Mouse (Mus musculus): ENCODE results near the gene C7. TPM values are rescaled to one million over a fixed set of nuclear protein-coding genes. Genes with fewer than 3 reads are reported as not detected.
A peak's percentile ranks its signal among the peaks of the same experiment; 100 is the strongest.
"Not testable (repeated sequence)": the region's sequence is repeated elsewhere in the genome, so short reads cannot be mapped to it uniquely, and the experiment has no call there.

Gene C7
- polyA plus RNA-seq, 1 experiment from 2014 or later = 0.09 TPM

DNA sequence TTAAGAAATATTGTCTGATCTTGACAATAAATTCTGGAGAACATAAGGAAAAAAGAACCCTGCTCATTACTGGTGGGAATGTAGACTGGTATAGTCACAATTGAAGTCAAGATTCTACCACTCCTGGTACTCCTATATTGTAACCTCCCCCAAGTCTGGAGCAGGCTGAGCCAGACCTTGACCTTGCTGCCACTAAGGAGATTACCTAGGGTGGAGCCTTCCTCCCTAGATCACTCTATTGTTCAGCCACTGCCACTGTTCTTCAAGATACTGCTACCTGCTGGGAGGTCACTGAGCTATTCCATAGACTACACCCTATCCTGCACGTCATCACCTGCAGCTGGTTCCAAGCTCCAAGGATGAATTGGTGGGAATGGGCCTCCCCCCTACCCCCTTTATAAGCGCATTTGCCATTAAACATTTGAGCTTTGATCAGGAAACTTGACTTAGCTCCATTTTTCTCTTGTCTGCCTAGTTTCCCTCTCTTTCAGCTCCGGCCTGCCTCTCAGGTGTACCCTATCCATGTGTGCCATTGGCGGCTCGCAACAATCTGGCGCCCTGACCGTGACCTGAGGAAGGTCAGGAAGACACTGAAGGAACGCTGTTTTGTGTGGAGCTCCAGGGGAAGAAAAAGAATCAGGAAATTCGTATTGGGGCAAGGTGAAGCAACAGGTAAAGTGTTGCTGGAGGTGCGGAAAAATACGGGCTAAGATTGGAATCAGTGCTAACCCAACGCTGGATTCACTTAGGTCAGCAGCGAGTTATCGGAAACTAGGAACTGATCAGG is 39.9 kb downstream of the C7 start:
- 92% methylated on average over 14 of the region's 14 CpGs for WGBS
- H3K9me3 ChIP-seq (ENCODE audit: control insufficient read depth, low read length); H3K4me1 ChIP-seq (ENCODE audit: control insufficient read depth, insufficient read depth, low read length); H3K4me2 ChIP-seq (replicated peaks; ENCODE audit: low read depth, low read length); H3K4me3 ChIP-seq (ENCODE audit: low read length); H3K9ac ChIP-seq (ENCODE audit: low read depth, low read length); H3K36me3 ChIP-seq (ENCODE audit: control insufficient read depth, insufficient read depth, low read length); H3K27ac ChIP-seq (ENCODE audit: low read depth, low read length); H3K27me3 ChIP-seq (ENCODE audit: control insufficient read depth, insufficient read depth, low read length); ATAC-seq (ENCODE audit: low FRiP score, low TSS enrichment): not testable (repeated sequence)

DNA sequence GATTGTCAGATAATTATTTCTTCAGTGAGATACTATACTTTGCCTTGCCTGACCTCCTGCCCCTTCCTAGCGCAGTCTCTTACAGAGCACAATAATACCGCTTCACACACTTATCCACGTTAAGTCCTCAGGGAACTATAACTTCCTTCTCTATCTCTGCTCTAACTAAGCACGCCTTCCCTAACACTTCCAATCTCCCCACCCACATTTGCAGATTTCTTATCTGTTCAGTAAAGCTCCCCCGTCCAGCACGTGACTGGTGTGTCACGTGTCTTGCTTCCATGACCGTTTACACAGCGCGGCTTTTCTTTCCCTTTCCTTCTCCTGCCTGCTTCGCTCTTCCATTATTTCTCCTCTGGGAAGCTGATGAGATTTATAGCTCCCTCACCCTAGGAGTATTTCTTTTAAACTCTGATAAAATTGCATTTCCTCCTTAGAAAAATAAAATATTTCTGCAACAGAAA is 53.9 kb downstream of the C7 start:
- no peak overlapping the region for H3K9ac ChIP-seq (ENCODE audit: low read depth, low read length)
- no peaks in the 10 kb centered on the region for H3K9me3 ChIP-seq (ENCODE audit: control insufficient read depth, low read length)
- peak overlapping the region; percentile 21; the same call in 1 of the 2 replicates for H3K4me2 ChIP-seq (replicated peaks; ENCODE audit: low read depth, low read length)
- H3K27me3 ChIP-seq (ENCODE audit: control insufficient read depth, insufficient read depth, low read length) = no peaks in the 10 kb centered on the region
- peak overlapping the region; percentile 8; the same call in 1 of the 2 replicates for H3K4me3 ChIP-seq (ENCODE audit: low read length)
- WGBS = 40% methylated on average over 11 of the region's 11 CpGs
- ATAC-seq (ENCODE audit: low FRiP score, low TSS enrichment) = peak; percentile 89
- no peaks in the 10 kb centered on the region for H3K36me3 ChIP-seq (ENCODE audit: control insufficient read depth, insufficient read depth, low read length)
- H3K27ac ChIP-seq (ENCODE audit: low read depth, low read length) = no peak overlapping the region
- no peaks in the 10 kb centered on the region for H3K4me1 ChIP-seq (ENCODE audit: control insufficient read depth, insufficient read depth, low read length)

DNA sequence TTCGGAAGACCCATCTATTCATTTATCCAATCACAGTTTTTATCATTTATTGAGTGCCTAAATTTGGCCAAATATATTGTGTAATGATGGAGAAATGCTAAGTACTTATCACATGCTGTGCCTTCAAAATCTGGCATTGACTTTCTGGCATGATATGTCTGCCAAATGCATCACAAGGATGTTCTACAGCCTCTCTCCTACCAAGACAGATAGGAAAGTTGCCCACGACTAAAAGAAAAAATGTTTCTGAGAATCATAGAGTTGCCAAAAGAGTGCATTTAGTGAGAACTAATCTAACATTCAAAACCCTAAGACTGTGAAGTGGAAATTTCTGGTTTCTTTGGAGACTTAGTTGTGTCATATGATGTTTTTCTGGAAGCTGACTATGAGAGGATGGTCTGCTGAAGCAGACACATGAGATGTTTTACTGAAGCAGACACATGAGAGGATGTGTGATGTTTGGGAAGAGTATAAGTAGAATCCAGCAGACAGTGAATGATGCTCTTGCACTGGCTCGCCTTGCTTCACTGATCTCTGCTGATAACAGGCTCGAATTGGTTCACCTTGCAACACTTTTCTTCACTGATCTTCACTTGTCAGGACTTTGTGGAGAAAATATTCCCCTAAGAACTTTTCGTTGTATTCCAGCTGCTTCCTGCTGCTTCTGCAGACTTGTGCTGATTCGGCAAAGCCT is 59.9 kb downstream of the C7 start:
- no peak overlapping the region for H3K9ac ChIP-seq (ENCODE audit: low read depth, low read length)
- H3K9me3 ChIP-seq (ENCODE audit: control insufficient read depth, low read length) = no peaks in the 10 kb centered on the region
- WGBS = 76% methylated on average over 6 of the region's 6 CpGs
- ATAC-seq (ENCODE audit: low FRiP score, low TSS enrichment) = no peak
- H3K4me2 ChIP-seq (replicated peaks; ENCODE audit: low read depth, low read length) = no peak overlapping the region
- no peaks in the 10 kb centered on the region for H3K36me3 ChIP-seq (ENCODE audit: control insufficient read depth, insufficient read depth, low read length)
- no peaks in the 10 kb centered on the region for H3K4me1 ChIP-seq (ENCODE audit: control insufficient read depth, insufficient read depth, low read length)
- no peak overlapping the region for H3K4me3 ChIP-seq (ENCODE audit: low read length)
- no peak overlapping the region for H3K27ac ChIP-seq (ENCODE audit: low read depth, low read length)
- no peaks in the 10 kb centered on the region for H3K27me3 ChIP-seq (ENCODE audit: control insufficient read depth, insufficient read depth, low read length)

DNA sequence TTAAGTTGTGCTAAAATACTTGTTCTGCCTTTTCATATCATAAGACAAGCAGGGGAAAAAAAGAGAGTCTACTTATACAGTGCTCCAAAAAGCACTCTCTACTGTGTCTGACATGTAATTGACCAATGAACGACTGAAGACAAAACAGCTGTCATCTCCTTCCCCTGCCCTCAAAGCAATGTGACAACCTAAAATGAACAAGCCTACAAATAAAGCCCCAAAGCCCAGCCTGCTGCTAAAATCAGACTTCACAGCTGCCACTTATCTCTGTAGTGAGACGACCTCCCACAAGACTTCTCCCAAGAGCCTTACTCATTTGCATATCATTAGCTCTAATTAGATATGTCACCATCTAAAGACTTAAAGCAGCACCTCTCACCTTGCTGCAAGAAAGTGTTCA is 60.6 kb downstream of the C7 start:
- no peak overlapping the region for H3K9ac ChIP-seq (ENCODE audit: low read depth, low read length)
- H3K4me2 ChIP-seq (replicated peaks; ENCODE audit: low read depth, low read length) = no peak overlapping the region
- no peaks in the 10 kb centered on the region for H3K27me3 ChIP-seq (ENCODE audit: control insufficient read depth, insufficient read depth, low read length)
- H3K4me3 ChIP-seq (ENCODE audit: low read length) = no peak overlapping the region
- H3K9me3 ChIP-seq (ENCODE audit: control insufficient read depth, low read length) = no peaks in the 10 kb centered on the region
- H3K36me3 ChIP-seq (ENCODE audit: control insufficient read depth, insufficient read depth, low read length) = no peaks in the 10 kb centered on the region
- 55% methylated on average over 2 of the region's 2 CpGs for WGBS
- no peak overlapping the region for H3K27ac ChIP-seq (ENCODE audit: low read depth, low read length)
- ATAC-seq (ENCODE audit: low FRiP score, low TSS enrichment) = no peak
- H3K4me1 ChIP-seq (ENCODE audit: control insufficient read depth, insufficient read depth, low read length) = no peaks in the 10 kb centered on the region

DNA sequence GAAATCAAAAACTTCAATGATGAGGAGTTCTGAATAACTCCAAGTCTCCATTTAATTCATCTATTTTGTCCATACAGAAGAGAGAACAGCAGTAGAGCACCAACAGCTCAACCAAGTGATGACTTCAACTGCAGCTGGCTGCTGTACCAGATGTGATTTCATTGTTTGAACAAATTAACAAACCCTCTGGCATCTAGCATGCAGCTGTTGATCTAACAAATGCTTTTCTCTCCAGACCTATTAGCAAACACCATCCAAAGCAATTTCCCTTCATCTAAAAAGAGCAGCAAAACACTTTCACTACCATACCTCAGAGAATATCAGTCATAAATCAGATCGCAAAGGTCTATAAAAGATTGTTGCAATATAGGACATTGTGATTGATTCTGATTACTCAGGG is 90.2 kb downstream of the C7 start:
- Histone ChIP-seq H3K9me3 (ENCODE audit: control insufficient read depth, low read length) (no peaks in the 10 kb centered on the region), H3K36me3 (ENCODE audit: control insufficient read depth, insufficient read depth, low read length) (no peaks in the 10 kb centered on the region), H3K4me1 (ENCODE audit: control insufficient read depth, insufficient read depth, low read length) (no peaks in the 10 kb centered on the region), H3K27ac (ENCODE audit: low read depth, low read length) (no peak overlapping the region), H3K4me3 (ENCODE audit: low read length) (no peak overlapping the region), H3K27me3 (ENCODE audit: control insufficient read depth, insufficient read depth, low read length) (no peaks in the 10 kb centered on the region), H3K9ac (ENCODE audit: low read depth, low read length) (no peak overlapping the region), H3K4me2 (replicated peaks; ENCODE audit: low read depth, low read length) (no peak overlapping the region)
- WGBS = 87% methylated on average over 1 of the region's 1 CpGs
- no peak for ATAC-seq (ENCODE audit: low FRiP score, low TSS enrichment)

Other genes starting within 250 kb of the C7 start
- not detected in 2 replicates for gene Mroh2b, start 165.0 kb downstream of the C7 start, polyA plus RNA-seq (2014; fragmentation: Nextera tagmentation; extraction: Ambion mirVana)
- gene Card6, start 44.8 kb upstream of the C7 start, polyA plus RNA-seq (2014; fragmentation: Nextera tagmentation; extraction: Ambion mirVana) = 1.3 and 1.7 TPM in 2 replicates
- gene Rpl37, start 52.9 kb upstream of the C7 start, polyA plus RNA-seq (2014; fragmentation: Nextera tagmentation; extraction: Ambion mirVana) = 702 and 990 TPM in 2 replicates
- 19.6 and 26.1 TPM in 2 replicates for gene Prkaa1, start 80.1 kb upstream of the C7 start, polyA plus RNA-seq (2014; fragmentation: Nextera tagmentation; extraction: Ambion mirVana)
- 49.8 and 50.3 TPM in 2 replicates for gene Ttc33, start 121.8 kb upstream of the C7 start, polyA plus RNA-seq (2014; fragmentation: Nextera tagmentation; extraction: Ambion mirVana)
- 3.0 and 5.9 TPM in 2 replicates for gene Ptger4, start 180.4 kb upstream of the C7 start, polyA plus RNA-seq (2014; fragmentation: Nextera tagmentation; extraction: Ambion mirVana)

Measured in kidney, embryonic 14.5 days (tissue).